Mouse (Mus musculus): ENCODE data around the gene Dyrk4.

Gene Dyrk4

DNA sequence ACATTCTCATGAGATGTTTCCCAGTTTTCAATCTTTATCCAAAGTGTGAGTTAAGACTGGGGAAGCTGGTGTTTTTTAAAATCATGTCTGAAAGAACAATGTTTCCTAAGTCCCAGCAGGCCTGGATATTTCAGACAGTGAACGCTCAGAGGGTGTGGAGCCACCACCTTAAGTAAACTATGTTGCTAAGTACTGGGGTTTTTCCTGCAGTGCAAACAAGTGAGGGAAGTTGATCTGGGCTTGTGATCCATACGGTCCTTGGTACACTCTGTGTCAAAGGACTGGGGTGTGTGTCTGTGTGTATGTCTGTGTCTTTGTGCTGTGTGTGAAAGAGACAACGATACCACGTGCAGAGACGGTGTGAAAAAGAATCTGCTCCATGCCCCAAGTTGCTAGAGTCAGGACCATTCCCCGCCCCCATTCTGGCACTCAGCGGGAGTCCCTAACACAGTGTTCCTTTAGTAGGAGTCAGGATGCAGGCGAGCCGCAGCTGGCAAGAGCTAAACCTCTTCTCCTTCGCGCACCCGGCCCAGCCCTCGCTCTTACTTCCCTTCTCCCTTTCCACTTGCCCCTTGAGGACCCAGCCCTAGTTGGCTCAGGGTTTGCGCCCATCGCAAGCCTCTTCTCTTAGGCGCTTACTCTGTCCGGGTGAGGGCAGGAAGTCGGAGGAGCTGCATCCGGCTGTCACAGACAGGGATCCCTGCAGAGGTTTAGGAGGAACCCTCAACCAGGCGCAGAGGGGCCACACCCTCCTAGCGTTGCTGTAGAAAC lies at the start of gene Dyrk4:
Gene Dyrk4 (minus strand): TSS at position 729 of the 771 bp plus-strand sequence.
- DNase-seq (ENCODE audit: low spot score): no peak

GRCm38 (mm10) chr6:126966241-126967026 lies 44.8 kb upstream of the Dyrk4 start:
- no peak for DNase-seq (ENCODE audit: low spot score)

GRCm38 (mm10) chr6:126963426-126963825 lies 41.8 kb upstream of the Dyrk4 start:
- no peak for DNase-seq (ENCODE audit: low spot score)

- no peak for DNase-seq (ENCODE audit: low spot score)
Observed at GRCm38 (mm10) chr6:126962709-126963108, 41.1 kb upstream of the Dyrk4 start.

DNA sequence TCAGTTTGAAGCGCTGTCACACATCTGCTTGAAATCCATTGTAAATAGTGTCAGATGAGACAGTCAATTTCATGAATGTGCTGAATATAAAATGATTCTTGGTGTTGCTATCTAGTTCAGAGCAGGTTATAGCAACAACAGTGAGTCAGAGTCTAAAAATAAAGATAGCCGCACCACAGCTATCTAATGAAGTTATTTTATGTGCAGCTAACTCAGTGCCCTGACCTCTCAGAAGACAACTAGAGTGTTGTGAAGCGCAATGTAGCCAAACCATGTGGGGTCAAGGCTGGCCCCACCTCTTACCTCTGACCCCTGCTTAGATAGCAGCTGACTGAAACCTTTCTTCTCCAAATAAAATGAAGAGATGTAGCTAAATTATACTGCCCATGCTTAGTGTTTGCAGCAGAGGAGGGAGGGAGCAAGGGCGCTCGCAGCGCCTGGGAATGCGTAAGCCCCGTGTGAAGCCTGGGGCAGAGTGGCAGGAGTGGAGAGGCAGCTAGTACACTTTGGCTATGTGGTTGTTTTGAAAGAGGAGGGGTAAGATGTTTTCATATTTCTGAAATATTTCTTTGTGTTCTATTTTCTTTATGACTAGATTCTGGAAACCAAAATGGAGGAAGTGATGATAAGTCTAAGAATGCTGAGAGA lies 39.9 kb upstream of the Dyrk4 start:
- DNase-seq (ENCODE audit: low spot score): no peak

GRCm38 (mm10) chr6:126955734-126956133 lies 34.1 kb upstream of the Dyrk4 start:
- DNase-seq (ENCODE audit: low spot score): peak; percentile 78

DNA sequence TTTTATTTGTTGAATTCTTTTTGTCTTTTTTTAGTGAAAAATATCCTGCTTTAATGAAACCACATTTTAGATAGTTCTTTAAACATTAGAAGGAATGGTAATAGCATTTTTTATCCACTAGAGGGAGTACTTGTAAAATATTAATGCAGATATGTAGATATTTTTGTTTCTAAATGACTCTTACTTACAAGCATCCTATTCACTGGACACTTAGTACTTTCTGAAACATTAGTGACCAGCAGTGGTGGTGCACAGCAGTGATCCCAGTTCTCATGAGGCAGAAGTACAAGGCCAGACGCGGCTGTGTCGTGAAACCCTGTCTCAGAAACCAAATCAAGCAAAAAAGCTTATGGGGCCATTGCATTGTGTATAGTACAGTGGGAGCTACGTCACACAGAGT lies 26.7 kb upstream of the Dyrk4 start:
- no peak for DNase-seq (ENCODE audit: low spot score)

DNA sequence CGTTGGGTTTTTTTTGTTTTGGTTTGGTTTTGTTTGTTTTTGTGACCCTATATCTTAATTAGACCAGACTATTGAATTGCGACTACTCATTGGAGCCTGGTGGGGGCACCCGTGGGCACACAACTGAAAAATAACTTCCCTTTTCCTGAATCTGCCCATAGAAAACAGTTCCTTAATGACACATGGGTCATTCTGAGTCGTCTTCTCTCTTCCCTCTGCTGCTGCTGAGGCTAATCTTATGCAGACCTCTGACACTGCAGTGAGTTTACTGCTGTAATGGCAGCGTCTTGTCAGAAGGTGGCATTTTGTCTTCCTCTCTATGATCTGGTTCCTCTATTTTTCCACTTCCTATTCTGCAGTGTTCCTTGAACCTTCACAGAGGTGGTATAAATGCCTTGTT lies 18.8 kb upstream of the Dyrk4 start:
- DNase-seq (ENCODE audit: low spot score): no peak

DNA sequence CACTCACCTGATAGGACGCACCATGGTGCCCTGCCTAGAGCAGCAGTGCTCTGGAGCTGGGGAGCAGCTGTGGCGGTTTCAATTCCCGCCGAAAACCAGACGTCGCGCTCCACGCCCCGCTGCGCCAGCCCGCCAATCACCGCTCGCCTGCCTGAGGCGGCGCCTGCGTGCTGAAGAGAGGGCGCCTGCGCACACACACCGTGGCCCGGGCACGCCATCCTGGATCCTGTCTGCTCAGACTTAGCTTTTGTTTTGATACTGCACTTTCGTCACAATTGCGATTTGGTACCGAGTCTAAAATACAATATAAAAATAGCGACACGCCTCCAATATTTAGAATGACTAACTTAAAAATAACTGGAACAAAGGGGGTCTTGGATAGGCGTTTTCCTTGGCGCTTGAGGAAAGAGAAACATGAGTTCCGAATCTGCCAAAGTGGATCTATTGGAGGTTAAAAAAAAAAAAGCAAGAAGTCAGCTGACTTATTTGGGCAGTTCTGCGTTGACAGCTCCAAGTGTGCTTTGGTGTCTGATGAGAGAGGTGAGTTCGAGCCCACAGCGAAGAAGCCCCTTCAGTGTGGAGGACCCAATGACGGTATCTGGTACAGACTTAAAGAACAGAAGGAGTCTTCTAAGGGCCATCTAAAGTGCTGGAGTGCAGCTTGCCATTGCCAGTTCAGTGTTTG lies 18.0 kb upstream of the Dyrk4 start, which contains the start of the genes Rad51ap1 and D6Wsu163e:
Gene Rad51ap1 (minus strand): TSS at position 101 of the 685 bp plus-strand sequence.
Gene D6Wsu163e (plus strand): TSS at position 476 of the 685 bp plus-strand sequence.
- peak; percentile 90 for DNase-seq (ENCODE audit: low spot score)

DNA sequence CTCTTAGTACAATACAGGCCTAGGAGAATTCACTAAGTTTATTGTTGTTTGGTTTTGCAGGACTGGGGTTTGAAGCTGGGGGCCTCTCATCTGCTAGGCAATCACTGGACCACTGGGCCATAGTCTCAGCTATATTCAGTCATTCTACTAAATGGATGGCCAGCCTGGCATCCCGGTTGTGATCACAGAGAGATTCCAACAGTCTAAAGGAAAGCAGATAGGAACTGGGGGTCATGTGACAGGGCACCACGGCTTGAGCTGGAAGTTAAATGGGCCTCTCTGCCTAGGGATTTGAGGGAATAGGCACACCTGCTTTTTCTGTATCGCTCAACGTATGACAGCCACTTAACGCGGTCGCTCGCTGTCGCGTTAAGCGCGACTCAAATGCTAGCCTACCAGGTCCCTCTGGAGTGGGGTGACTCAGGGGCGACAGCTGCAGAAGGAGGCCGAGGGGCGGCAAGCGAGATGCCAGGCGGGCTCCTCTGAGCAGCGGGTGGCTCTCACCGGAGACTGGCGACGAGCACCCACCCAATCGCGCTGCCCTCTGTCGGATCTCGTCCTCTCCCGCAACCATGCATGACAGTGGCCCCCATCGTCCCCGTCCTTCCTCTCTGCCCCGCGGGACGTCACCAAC lies 17.3 kb upstream of the Dyrk4 start:
- no peak for DNase-seq (ENCODE audit: low spot score)

DNA sequence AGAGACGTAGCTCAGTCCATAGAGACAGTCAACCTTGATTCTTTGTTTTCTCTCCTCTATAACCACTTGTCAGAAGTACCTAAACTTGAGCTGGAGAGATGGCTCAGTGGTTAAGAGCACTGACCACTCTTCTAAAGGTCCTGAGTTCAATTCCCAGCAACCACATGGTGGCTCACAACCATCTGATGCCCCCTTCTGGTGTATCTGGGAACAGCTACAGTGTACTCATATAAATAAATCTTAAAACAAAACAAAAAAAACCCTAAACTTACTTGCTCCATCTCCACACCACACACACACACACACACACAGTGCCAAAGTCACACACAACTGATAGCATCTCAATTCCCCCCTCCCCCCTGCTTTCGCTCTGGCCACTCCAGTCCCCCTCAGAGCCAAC lies 16.4 kb upstream of the Dyrk4 start:
- DNase-seq (ENCODE audit: low spot score): no peak

GRCm38 (mm10) chr6:126932896-126933295 lies 11.3 kb upstream of the Dyrk4 start:
- no peak for DNase-seq (ENCODE audit: low spot score)

GRCm38 (mm10) chr6:126914928-126915327 lies 6.7 kb downstream of the Dyrk4 start:
- DNase-seq (ENCODE audit: low spot score): no peak

- no peak for DNase-seq (ENCODE audit: low spot score)
Observed at GRCm38 (mm10) chr6:126910727-126911126, 10.9 kb downstream of the Dyrk4 start.

- no peak for DNase-seq (ENCODE audit: low spot score)
Observed at GRCm38 (mm10) chr6:126907876-126908275, 13.8 kb downstream of the Dyrk4 start.

- DNase-seq (ENCODE audit: low spot score): no peak
Observed at GRCm38 (mm10) chr6:126907378-126907777, 14.3 kb downstream of the Dyrk4 start.

DNA sequence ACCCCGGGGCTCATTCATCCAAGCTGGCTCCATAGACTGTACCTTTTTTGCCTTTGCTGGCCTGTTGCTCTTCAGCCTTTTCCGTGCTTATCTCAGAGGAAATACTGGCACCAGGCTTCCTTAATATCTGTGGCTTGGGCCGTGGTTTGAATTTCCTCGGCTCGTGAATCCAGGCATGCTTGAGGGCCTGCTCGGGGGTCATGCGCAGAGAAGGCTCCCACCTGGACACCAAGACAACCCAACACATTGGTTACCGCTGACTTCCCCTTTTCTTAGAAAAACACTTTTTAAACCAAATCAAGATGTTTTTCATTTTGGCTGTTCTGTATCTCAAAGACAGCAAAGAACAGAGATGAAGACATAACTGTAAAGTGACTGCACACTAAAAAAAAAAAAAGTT lies 44.5 kb downstream of the Dyrk4 start:
- no peak for DNase-seq (ENCODE audit: low spot score)

- no peak for DNase-seq (ENCODE audit: low spot score)
Observed at GRCm38 (mm10) chr6:126852881-126853280, 68.8 kb downstream of the Dyrk4 start, which contains the start of gene Akap3. Gene Akap3 (plus strand): TSS chr6:126853098.

DNA sequence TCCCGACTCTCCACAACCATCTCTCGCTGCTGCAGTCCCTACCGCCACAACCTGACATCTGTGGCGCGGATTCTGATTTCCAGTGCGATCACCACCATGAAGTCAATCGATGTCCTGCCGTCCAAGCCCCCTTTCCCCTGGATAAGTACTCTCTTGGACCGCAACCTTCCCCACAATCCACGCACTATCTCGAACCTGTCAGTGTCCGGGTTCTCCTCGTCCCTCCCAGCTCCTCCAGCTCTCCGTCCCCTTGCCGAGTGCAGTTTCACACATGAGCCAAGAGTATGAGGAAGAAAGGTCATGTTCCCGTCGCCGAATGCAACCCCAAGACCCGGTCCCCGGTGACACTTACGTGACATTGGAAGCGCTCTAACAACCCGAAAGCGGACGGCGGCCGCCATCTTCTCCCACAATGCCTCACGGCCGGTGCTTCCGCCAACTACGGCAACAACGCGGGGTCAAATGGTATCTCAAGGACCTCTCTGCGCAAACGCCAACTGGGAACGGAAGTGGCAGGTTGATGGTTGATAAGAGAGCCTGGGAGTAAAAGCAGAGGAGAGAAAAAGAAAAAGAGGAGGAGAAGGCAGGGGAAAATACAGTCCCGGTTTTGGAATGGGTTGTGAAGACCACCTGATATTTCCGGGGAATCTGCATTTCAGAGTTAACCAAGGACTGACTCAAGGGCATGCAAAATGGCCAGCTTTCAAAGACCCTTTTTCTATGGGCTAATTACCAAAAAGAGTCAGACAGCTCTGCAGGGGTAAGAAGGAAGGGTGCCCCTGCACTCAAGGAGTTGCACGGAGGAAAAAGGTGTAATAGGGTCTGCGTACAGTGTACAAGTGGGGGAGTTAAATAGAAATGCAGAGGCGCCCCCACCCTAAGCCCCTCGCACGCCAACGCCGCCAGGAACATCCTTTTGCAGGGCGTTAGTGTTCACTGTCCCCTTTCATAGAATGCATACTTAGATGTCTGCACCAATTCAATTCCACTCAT lies 72.6 kb downstream of the Dyrk4 start, which contains the start of gene Ndufa9:
Gene Ndufa9 (minus strand): TSS at position 425 of the 993 bp plus-strand sequence.
- DNase-seq (ENCODE audit: low spot score): peak; percentile 94

GRCm38 (mm10) chr6:126836628-126837027 lies 85.0 kb downstream of the Dyrk4 start:
- DNase-seq (ENCODE audit: low spot score): no peak

Measured in urinary bladder, postnatal 25 days (tissue).